Mouse (Mus musculus): ENCODE measurements around the gene Vmn1r76.

DNA sequence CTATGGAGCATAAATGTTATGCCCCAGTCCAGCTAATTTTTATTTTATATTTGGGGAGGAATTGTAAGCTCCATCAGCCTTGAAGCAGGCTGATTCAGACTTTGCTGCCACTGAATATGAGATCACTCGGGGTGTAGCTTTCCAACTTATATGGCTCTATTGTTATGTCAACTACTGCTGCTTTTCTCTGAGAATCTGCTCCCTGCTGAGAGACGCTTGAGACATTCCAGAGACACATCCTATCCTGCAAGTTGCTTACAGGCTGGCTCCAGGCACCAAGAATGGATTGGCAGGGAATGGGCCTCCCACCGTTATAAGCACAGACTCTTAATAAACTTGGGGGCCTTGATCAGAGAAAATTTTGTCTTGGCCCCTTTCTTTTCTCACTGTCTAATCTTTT is 10.0 kb upstream of the Vmn1r76 start:
- TF ChIP-seq E2F4 (IDR thresholded peaks at IDR 0.05; ENCODE audit: insufficient replicate concordance, low read depth, low read length) (no peak), MXI1 (IDR thresholded peaks at IDR 0.05; ENCODE audit: low read depth, low read length) (no peak), ZC3H11A (IDR thresholded peaks at IDR 0.05; ENCODE audit: low read depth, low read length) (no peak)
